Mouse (Mus musculus): ENCODE results near the gene Atad3a. TPM values are rescaled to one million over a fixed set of nuclear protein-coding genes. Genes with fewer than 3 reads are reported as not detected.
A peak's percentile ranks its signal among the peaks of the same experiment; 100 is the strongest.

The Atad3a gene
- polyA plus RNA-seq, 1 experiment: 72.9 TPM

- peaks cover 34% of the 10 kb centered on the region for H3K36me3 ChIP-seq (ENCODE audit: control insufficient read depth, insufficient read depth)
- no peaks in the 10 kb centered on the region for H3K27me3 ChIP-seq (ENCODE audit: control insufficient read depth, insufficient read depth, insufficient read length)
- H3K4me3 ChIP-seq (ENCODE audit: insufficient read depth, poor library complexity, severe bottlenecking): no peak overlapping the region
- peaks cover 5% of the 10 kb centered on the region for H3K79me3 ChIP-seq (ENCODE audit: low read depth)
- TF ChIP-seq FOSL1 (IDR thresholded peaks at IDR 0.05; ENCODE audit: insufficient read depth, low read length, poor library complexity, severe bottlenecking) (no peak), MYOG (IDR thresholded peaks at IDR 0.05; ENCODE audit: control insufficient read depth, extremely low read depth, insufficient read length) (no peak), USF1 (IDR thresholded peaks at IDR 0.05; ENCODE audit: low read depth) (no peak), CTCF (IDR thresholded peaks at IDR 0.05; ENCODE audit: control insufficient read depth, insufficient read depth, insufficient read length) (no peak), MAX (IDR thresholded peaks at IDR 0.05) (no peak), CEBPB (IDR thresholded peaks at IDR 0.05; ENCODE audit: low read depth) (no peak), MYOD1 (IDR thresholded peaks at IDR 0.05; ENCODE audit: control insufficient read depth, insufficient read length, low read depth) (no peak)
- H3K79me2 ChIP-seq (ENCODE audit: control insufficient read depth, insufficient read depth): peaks cover 7% of the 10 kb centered on the region
- H3ac ChIP-seq (ENCODE audit: control insufficient read depth, insufficient read length, low read depth): no peak overlapping the region
These were observed 22.6 kb downstream of the Atad3a start for GRCm38 (mm10) chr4:155738262-155738661.

- no peaks in the 10 kb centered on the region for H3K27me3 ChIP-seq (ENCODE audit: control insufficient read depth, insufficient read depth, insufficient read length)
- no peak for TF ChIP-seq CTCF (IDR thresholded peaks at IDR 0.05; ENCODE audit: control insufficient read depth, insufficient read depth, insufficient read length)
- TF ChIP-seq USF1 (IDR thresholded peaks at IDR 0.05; ENCODE audit: low read depth): no peak
- TF ChIP-seq FOSL1 (IDR thresholded peaks at IDR 0.05; ENCODE audit: insufficient read depth, low read length, poor library complexity, severe bottlenecking): no peak
- no peak for TF ChIP-seq MAX (IDR thresholded peaks at IDR 0.05)
- TF ChIP-seq MYOD1 (IDR thresholded peaks at IDR 0.05; ENCODE audit: control insufficient read depth, insufficient read length, low read depth): no peak
- no peak for TF ChIP-seq MYOG (IDR thresholded peaks at IDR 0.05; ENCODE audit: control insufficient read depth, extremely low read depth, insufficient read length)
- H3ac ChIP-seq (ENCODE audit: control insufficient read depth, insufficient read length, low read depth): no peak overlapping the region
- H3K4me3 ChIP-seq (ENCODE audit: insufficient read depth, poor library complexity, severe bottlenecking): no peak overlapping the region
- peaks cover 34% of the 10 kb centered on the region for H3K36me3 ChIP-seq (ENCODE audit: control insufficient read depth, insufficient read depth)
- H3K79me3 ChIP-seq (ENCODE audit: low read depth): no peaks in the 10 kb centered on the region
- peaks cover 7% of the 10 kb centered on the region for H3K79me2 ChIP-seq (ENCODE audit: control insufficient read depth, insufficient read depth)
These were observed 24.5 kb downstream of the Atad3a start for GRCm38 (mm10) chr4:155736421-155736820.

GRCm38 (mm10) chr4:155735788-155736187, 25.1 kb downstream of the Atad3a start:
- H3ac ChIP-seq (ENCODE audit: control insufficient read depth, insufficient read length, low read depth): peak overlapping the region; percentile 90
- peaks cover 32% of the 10 kb centered on the region for H3K36me3 ChIP-seq (ENCODE audit: control insufficient read depth, insufficient read depth)
- H3K79me2 ChIP-seq (ENCODE audit: control insufficient read depth, insufficient read depth): peaks cover 7% of the 10 kb centered on the region
- H3K79me3 ChIP-seq (ENCODE audit: low read depth): no peaks in the 10 kb centered on the region
- H3K4me3 ChIP-seq (ENCODE audit: insufficient read depth, poor library complexity, severe bottlenecking): peak overlapping the region; percentile 45
- TF ChIP-seq MYOG (IDR thresholded peaks at IDR 0.05; ENCODE audit: control insufficient read depth, extremely low read depth, insufficient read length): no peak
- no peak for TF ChIP-seq CTCF (IDR thresholded peaks at IDR 0.05; ENCODE audit: control insufficient read depth, insufficient read depth, insufficient read length)
- no peak for TF ChIP-seq CEBPB (IDR thresholded peaks at IDR 0.05; ENCODE audit: low read depth)
- no peak for TF ChIP-seq MAX (IDR thresholded peaks at IDR 0.05)
- TF ChIP-seq FOSL1 (IDR thresholded peaks at IDR 0.05; ENCODE audit: insufficient read depth, low read length, poor library complexity, severe bottlenecking): no peak
- TF ChIP-seq USF1 (IDR thresholded peaks at IDR 0.05; ENCODE audit: low read depth): no peak
- no peak for TF ChIP-seq MYOD1 (IDR thresholded peaks at IDR 0.05; ENCODE audit: control insufficient read depth, insufficient read length, low read depth)
- H3K27me3 ChIP-seq (ENCODE audit: control insufficient read depth, insufficient read depth, insufficient read length): no peaks in the 10 kb centered on the region

- TF ChIP-seq USF1 (IDR thresholded peaks at IDR 0.05; ENCODE audit: low read depth) (no peak), CTCF (IDR thresholded peaks at IDR 0.05; ENCODE audit: control insufficient read depth, insufficient read depth, insufficient read length) (no peak), MYOG (IDR thresholded peaks at IDR 0.05; ENCODE audit: control insufficient read depth, extremely low read depth, insufficient read length) (no peak), MYOD1 (IDR thresholded peaks at IDR 0.05; ENCODE audit: control insufficient read depth, insufficient read length, low read depth) (no peak), FOSL1 (IDR thresholded peaks at IDR 0.05; ENCODE audit: insufficient read depth, low read length, poor library complexity, severe bottlenecking) (no peak), CEBPB (IDR thresholded peaks at IDR 0.05; ENCODE audit: low read depth) (no peak), MAX (IDR thresholded peaks at IDR 0.05) (no peak)
- Histone ChIP-seq H3ac (ENCODE audit: control insufficient read depth, insufficient read length, low read depth) (peak overlapping the region; percentile 90), H3K4me3 (ENCODE audit: insufficient read depth, poor library complexity, severe bottlenecking) (peak overlapping the region; percentile 45), H3K27me3 (ENCODE audit: control insufficient read depth, insufficient read depth, insufficient read length) (no peaks in the 10 kb centered on the region), H3K36me3 (ENCODE audit: control insufficient read depth, insufficient read depth) (peaks cover 31% of the 10 kb centered on the region), H3K79me2 (ENCODE audit: control insufficient read depth, insufficient read depth) (peaks cover 7% of the 10 kb centered on the region), H3K79me3 (ENCODE audit: low read depth) (no peaks in the 10 kb centered on the region)
These were observed 25.8 kb downstream of the Atad3a start for GRCm38 (mm10) chr4:155734951-155735702.

- Histone ChIP-seq H3K79me2 (ENCODE audit: control insufficient read depth, insufficient read depth) (peaks cover 7% of the 10 kb centered on the region), H3K79me3 (ENCODE audit: low read depth) (no peaks in the 10 kb centered on the region), H3K4me3 (ENCODE audit: insufficient read depth, poor library complexity, severe bottlenecking) (peak within 1 kb of the TSS; percentile 45), H3ac (ENCODE audit: control insufficient read depth, insufficient read length, low read depth) (peak within 1 kb of the TSS; percentile 90), H3K36me3 (ENCODE audit: control insufficient read depth, insufficient read depth) (peaks cover 37% of the 10 kb centered on the region), H3K27me3 (ENCODE audit: control insufficient read depth, insufficient read depth, insufficient read length) (no peaks in the 10 kb centered on the region)
- TF ChIP-seq MYOD1 (IDR thresholded peaks at IDR 0.05; ENCODE audit: control insufficient read depth, insufficient read length, low read depth) (no peak), FOSL1 (IDR thresholded peaks at IDR 0.05; ENCODE audit: insufficient read depth, low read length, poor library complexity, severe bottlenecking) (no peak), CEBPB (IDR thresholded peaks at IDR 0.05; ENCODE audit: low read depth) (no peak), CTCF (IDR thresholded peaks at IDR 0.05; ENCODE audit: control insufficient read depth, insufficient read depth, insufficient read length) (no peak), USF1 (IDR thresholded peaks at IDR 0.05; ENCODE audit: low read depth) (no peak), MAX (IDR thresholded peaks at IDR 0.05) (no peak), MYOG (IDR thresholded peaks at IDR 0.05; ENCODE audit: control insufficient read depth, extremely low read depth, insufficient read length) (no peak)
These were observed 26.4 kb downstream of the Atad3a start, which contains the start of gene Tmem240 for GRCm38 (mm10) chr4:155734350-155734941. Gene Tmem240, plus strand, starts transcription at chr4:155734800.

Data from C2C12 (cell line).